Mouse (Mus musculus): Measurements from ENCODE around the gene Tnr. TPM values are rescaled to one million over a fixed set of nuclear protein-coding genes. Genes with fewer than 3 reads are reported as not detected.
A peak's percentile ranks its signal among the peaks of the same experiment; 100 is the strongest.

Gene Tnr
- total RNA-seq, 2 experiments from 2014 or later = 158 to 175 TPM

- no peak for DNase-seq (ENCODE audit: extremely low spot score in 1 of 2, low spot score in 1 of 2)
Observed at GRCm38 (mm10) chr1:159561616-159562015, 38.0 kb downstream of the Tnr start.

GRCm38 (mm10) chr1:159565129-159565528 lies 41.6 kb downstream of the Tnr start:
- no peak for DNase-seq (ENCODE audit: extremely low spot score in 1 of 2, low spot score in 1 of 2)

- DNase-seq (ENCODE audit: extremely low spot score in 1 of 2, low spot score in 1 of 2) = no peak
Observed at GRCm38 (mm10) chr1:159566046-159566445, 42.5 kb downstream of the Tnr start.

GRCm38 (mm10) chr1:159567171-159567570 lies 43.6 kb downstream of the Tnr start:
- no peak for DNase-seq (ENCODE audit: extremely low spot score in 1 of 2, low spot score in 1 of 2)

- no peak for DNase-seq (ENCODE audit: extremely low spot score in 1 of 2, low spot score in 1 of 2)
Observed at GRCm38 (mm10) chr1:159570270-159570669, 46.7 kb downstream of the Tnr start.

GRCm38 (mm10) chr1:159570831-159571230 lies 47.3 kb downstream of the Tnr start:
- DNase-seq (ENCODE audit: extremely low spot score in 1 of 2, low spot score in 1 of 2) = no peak

GRCm38 (mm10) chr1:159571951-159572350 lies 48.4 kb downstream of the Tnr start:
- DNase-seq (ENCODE audit: extremely low spot score in 1 of 2, low spot score in 1 of 2) = no peak

GRCm38 (mm10) chr1:159573116-159573515 lies 49.5 kb downstream of the Tnr start:
- no peak for DNase-seq (ENCODE audit: extremely low spot score in 1 of 2, low spot score in 1 of 2)

GRCm38 (mm10) chr1:159574661-159575060 lies 51.1 kb downstream of the Tnr start:
- DNase-seq (ENCODE audit: extremely low spot score in 1 of 2, low spot score in 1 of 2) = no peak

GRCm38 (mm10) chr1:159576246-159576645 lies 52.7 kb downstream of the Tnr start:
- no peak for DNase-seq (ENCODE audit: extremely low spot score in 1 of 2, low spot score in 1 of 2)

- no peak for DNase-seq (ENCODE audit: extremely low spot score in 1 of 2, low spot score in 1 of 2)
Observed at GRCm38 (mm10) chr1:159578391-159578790, 54.8 kb downstream of the Tnr start.

GRCm38 (mm10) chr1:159580335-159580921 lies 56.9 kb downstream of the Tnr start:
- no peak for DNase-seq (ENCODE audit: extremely low spot score in 1 of 2, low spot score in 1 of 2)

- DNase-seq (ENCODE audit: extremely low spot score in 1 of 2, low spot score in 1 of 2) = no peak
Observed at GRCm38 (mm10) chr1:159583877-159584276, 60.3 kb downstream of the Tnr start.

GRCm38 (mm10) chr1:159588741-159589140 lies 65.2 kb downstream of the Tnr start:
- no peak for DNase-seq (ENCODE audit: extremely low spot score in 1 of 2, low spot score in 1 of 2)

- no peak for DNase-seq (ENCODE audit: extremely low spot score in 1 of 2, low spot score in 1 of 2)
Observed at GRCm38 (mm10) chr1:159594099-159595058, 70.8 kb downstream of the Tnr start.

- DNase-seq (ENCODE audit: extremely low spot score in 1 of 2, low spot score in 1 of 2) = no peak
Observed at GRCm38 (mm10) chr1:159595729-159596128, 72.2 kb downstream of the Tnr start.

GRCm38 (mm10) chr1:159596640-159597039 lies 73.1 kb downstream of the Tnr start:
- DNase-seq (ENCODE audit: extremely low spot score in 1 of 2, low spot score in 1 of 2) = no peak

GRCm38 (mm10) chr1:159613561-159613960 lies 90.0 kb downstream of the Tnr start:
- DNase-seq (ENCODE audit: extremely low spot score in 1 of 2, low spot score in 1 of 2) = no peak

- no peak for DNase-seq (ENCODE audit: extremely low spot score in 1 of 2, low spot score in 1 of 2)
Observed at GRCm38 (mm10) chr1:159614062-159614601, 90.6 kb downstream of the Tnr start.

- peak; percentile 22 to 45 for DNase-seq (ENCODE audit: extremely low spot score in 1 of 2, low spot score in 1 of 2)
Observed at GRCm38 (mm10) chr1:159614644-159615431, 91.3 kb downstream of the Tnr start.

- no peak for DNase-seq (ENCODE audit: extremely low spot score in 1 of 2, low spot score in 1 of 2)
Observed at GRCm38 (mm10) chr1:159615686-159616085, 92.1 kb downstream of the Tnr start.
